ENCODE assay signal across 10 mouse cellular contexts in the genomic region with DNA sequence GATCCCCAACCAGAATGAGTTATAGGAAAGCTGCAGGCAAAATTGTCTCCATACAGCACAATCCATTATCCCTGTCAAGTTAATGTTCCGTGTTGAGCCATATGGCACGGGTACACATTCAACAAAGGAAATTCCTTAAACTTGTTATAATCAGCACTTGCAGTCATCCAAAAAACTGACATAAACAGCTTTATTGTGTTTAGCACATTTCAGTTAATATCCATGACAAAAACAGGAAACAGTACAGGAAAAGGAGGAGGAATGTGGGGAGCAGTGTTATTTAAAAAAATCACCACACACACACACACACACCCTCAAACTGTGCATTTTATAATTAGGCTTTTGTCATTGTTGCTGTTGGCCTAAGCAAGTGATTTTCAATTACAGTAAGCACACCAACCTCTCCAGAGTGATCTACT.
DNase-seq lines count a peak whose midpoint lies in the region; ATAC-seq lines count a peak whose summit lies in the region.
"Had no signal": no experiment of that assay in that cellular context is flagged by ENCODE, and none has a peak within 500 bp of the region (broad histone marks: within the 10 kb centered on the region; RNA-seq: fewer than 3 reads in every experiment).

No protein-coding gene starts in this region.

- 0% methylated on average over 2 of the region's 2 CpGs for WGBS in kidney, embryonic 14.5 days
- 2% methylated on average over 2 of the region's 2 CpGs for WGBS in forebrain, embryonic 14.5 days
- 11% methylated on average over 2 of the region's 2 CpGs for WGBS in midbrain, embryonic 13.5 days

- H3K9me3 ChIP-seq in kidney, embryonic 14.5 days (ENCODE audit: control insufficient read depth, low read length): no peaks in the 10 kb centered on the region
- no peaks in the 10 kb centered on the region for H3K9me3 ChIP-seq in forebrain, embryonic 14.5 days (replicated peaks; ENCODE audit: control insufficient read depth, low read length)
- no peaks in the 10 kb centered on the region for H3K9me3 ChIP-seq in midbrain, embryonic 13.5 days
- H3K9me3 ChIP-seq: G1E; lung, embryonic 15.5 days had no signal

- peak; percentile 72; the same call in 1 of the 2 replicates for ATAC-seq in kidney, embryonic 14.5 days (ENCODE audit: low FRiP score, low TSS enrichment)
- peak; percentile 78 for ATAC-seq in forebrain, embryonic 14.5 days
- ATAC-seq in midbrain, embryonic 13.5 days: no peak

- peak overlapping the region; percentile 20; the same call in 1 of the 2 replicates for H3K27ac ChIP-seq in kidney, embryonic 14.5 days (ENCODE audit: low read depth, low read length)
- H3K27ac ChIP-seq in forebrain, embryonic 14.5 days (ENCODE audit: low read depth, low read length): peak overlapping the region; percentile 63; the same call in 1 of the 2 replicates
- peak overlapping the region; percentile 35 for H3K27ac ChIP-seq in midbrain, embryonic 13.5 days
- H3K27ac ChIP-seq: lung, embryonic 15.5 days had no signal

- H3K36me3 ChIP-seq in kidney, embryonic 14.5 days (ENCODE audit: control insufficient read depth, insufficient read depth, low read length): no peaks in the 10 kb centered on the region
- H3K36me3 ChIP-seq in forebrain, embryonic 14.5 days (ENCODE audit: control insufficient read depth, insufficient read depth, low read length): no peaks in the 10 kb centered on the region
- H3K36me3 ChIP-seq in midbrain, embryonic 13.5 days: no peaks in the 10 kb centered on the region
- H3K36me3 ChIP-seq: lung, embryonic 15.5 days had no signal

- H3K4me1 ChIP-seq in kidney, embryonic 14.5 days (ENCODE audit: control insufficient read depth, insufficient read depth, low read length): peaks cover 26% of the 10 kb centered on the region
- peaks cover 17% of the 10 kb centered on the region for H3K4me1 ChIP-seq in forebrain, embryonic 14.5 days (ENCODE audit: control insufficient read depth, insufficient read depth, low read length)
- H3K4me1 ChIP-seq in midbrain, embryonic 13.5 days (replicated peaks): peaks cover 39% of the 10 kb centered on the region

- no peaks in the 10 kb centered on the region for H3K27me3 ChIP-seq in kidney, embryonic 14.5 days (ENCODE audit: control insufficient read depth, insufficient read depth, low read length)
- no peaks in the 10 kb centered on the region for H3K27me3 ChIP-seq in forebrain, embryonic 14.5 days (replicated peaks; ENCODE audit: control insufficient read depth, insufficient read depth, low read length)
- H3K27me3 ChIP-seq in midbrain, embryonic 13.5 days: no peaks in the 10 kb centered on the region
- H3K27me3 ChIP-seq: lung, embryonic 15.5 days had no signal

- no peak for DNase-seq in kidney, adult 8-10 months
- peak; percentile 56 for DNase-seq in brain, embryonic 18.5 days (ENCODE audit: low read depth, low spot score)
- peak; percentile 89 for DNase-seq in forebrain, embryonic 14.5 days (ENCODE audit: low spot score)
- no peak for DNase-seq in spleen, adult 18-20 months
- no peak for DNase-seq in right cerebral cortex, adult 2 months (ENCODE audit: low spot score in 2 of 2)
- no peak for DNase-seq in thymus, adult 18-20 months

- H3K4me2 ChIP-seq in kidney, embryonic 14.5 days (replicated peaks; ENCODE audit: low read depth, low read length): no peak overlapping the region
- peak overlapping the region; percentile 33 for H3K4me2 ChIP-seq in forebrain, embryonic 14.5 days (ENCODE audit: low read length)
- no peak overlapping the region for H3K4me2 ChIP-seq in midbrain, embryonic 13.5 days (replicated peaks)
- H3K4me2 ChIP-seq: lung, embryonic 15.5 days had no signal

- no peak overlapping the region for H3K4me3 ChIP-seq in kidney, embryonic 14.5 days (ENCODE audit: low read length)
- H3K4me3 ChIP-seq in forebrain, embryonic 14.5 days (ENCODE audit: low read depth, low read length): no peak overlapping the region
- no peak overlapping the region for H3K4me3 ChIP-seq in midbrain, embryonic 13.5 days (replicated peaks)
- H3K4me3 ChIP-seq: lung, embryonic 15.5 days had no signal

- no peak overlapping the region for H3K9ac ChIP-seq in kidney, embryonic 14.5 days (ENCODE audit: low read depth, low read length)
- H3K9ac ChIP-seq in forebrain, embryonic 14.5 days (ENCODE audit: low read length): no peak overlapping the region
- H3K9ac ChIP-seq in midbrain, embryonic 13.5 days (replicated peaks): no peak overlapping the region
- H3K9ac ChIP-seq: lung, embryonic 15.5 days had no signal

Comparison
In these comparisons a context has a peak if more than half of its experiments do, and no peak if none do; other contexts are left out.
1. DNase-seq: peak in brain, embryonic 18.5 days (single experiment) and forebrain, embryonic 14.5 days (single experiment); none in kidney, adult 8-10 months (0 of 2), spleen, adult 18-20 months (0 of 2), right cerebral cortex, adult 2 months (0 of 2) and thymus, adult 18-20 months (0 of 2).
2. Peak in every context shown above with its lines, with median percentiles within 50 percentile points of each other: H3K27ac ChIP-seq.